Mouse (Mus musculus): ENCODE data around the gene Kpna7. TPM values are rescaled to one million over a fixed set of nuclear protein-coding genes. Genes with fewer than 3 reads are reported as not detected.
"Not testable (repeated sequence)": the region's sequence is repeated elsewhere in the genome, so short reads cannot be mapped to it uniquely, and the experiment has no call there.

The Kpna7 gene
- not detected in 2 replicates for polyA plus RNA-seq (2014; fragmentation: Nextera tagmentation; extraction: Ambion mirVana)

- ATAC-seq (ENCODE audit: insufficient number of reproducible peaks, insufficient read depth, low FRiP score, low read depth), result peak; percentile 96
- Histone ChIP-seq H3K9ac (ENCODE audit: low read length) (peak within 1 kb of the TSS; percentile 96), H3K27ac (replicated peaks in 1 of 2; ENCODE audit: control insufficient read depth in 1 of 2, insufficient read depth in 1 of 2, low read depth in 2 of 2, low read length in 2 of 2) (peak within 1 kb of the TSS; percentile 19 to 58), H3K4me1 (ENCODE audit: control insufficient read depth in 2 of 2, insufficient read depth in 2 of 2, low read length in 2 of 2) (peaks cover 0 to 7% of the 10 kb centered on the region in 2 experiments; a peak in 2 of 4 replicates), H3K4me2 (ENCODE audit: low read length) (peak within 1 kb of the TSS; percentile 91), H3K4me3 (ENCODE audit: control insufficient read depth in 1 of 2, insufficient read depth in 1 of 2, low read depth in 1 of 2, low read length in 2 of 2) (peak within 1 kb of the TSS; percentile 81 to 92), H3K27me3 (ENCODE audit: control insufficient read depth, insufficient read depth, low read length) (no peaks in the 10 kb centered on the region), H3K9me3 (ENCODE audit: control insufficient read depth, low read length) (no peaks in the 10 kb centered on the region), H3K36me3 (ENCODE audit: control insufficient read depth, insufficient read depth, low read length) (no peaks in the 10 kb centered on the region)
- under 1% methylated on average over 54 of the region's 54 CpGs for WGBS
These were observed at the start of gene Kpna7, which contains the start of gene Arpc1a for GRCm38 (mm10) chr5:145083632-145084451. Kpna7 (minus strand) TSS chr5:145084030. Arpc1a (plus strand) TSS chr5:145083830.

GRCm38 (mm10) chr5:145133275-145133674 lies 49.4 kb upstream of the Kpna7 start:
- not testable (repeated sequence) for H3K4me1 ChIP-seq (ENCODE audit: control insufficient read depth in 2 of 2, insufficient read depth in 2 of 2, low read length in 2 of 2); ATAC-seq (ENCODE audit: insufficient number of reproducible peaks, insufficient read depth, low FRiP score, low read depth); H3K9me3 ChIP-seq (ENCODE audit: control insufficient read depth, low read length); H3K27ac ChIP-seq (replicated peaks in 1 of 2; ENCODE audit: control insufficient read depth in 1 of 2, insufficient read depth in 1 of 2, low read depth in 2 of 2, low read length in 2 of 2); H3K4me2 ChIP-seq (ENCODE audit: low read length); H3K27me3 ChIP-seq (ENCODE audit: control insufficient read depth, insufficient read depth, low read length); H3K4me3 ChIP-seq (ENCODE audit: control insufficient read depth in 1 of 2, insufficient read depth in 1 of 2, low read depth in 1 of 2, low read length in 2 of 2); H3K9ac ChIP-seq (ENCODE audit: low read length)
- 85% methylated on average over 6 of the region's 6 CpGs for WGBS
- H3K36me3 ChIP-seq (ENCODE audit: control insufficient read depth, insufficient read depth, low read length), result peaks cover 87% of the 10 kb centered on the region

GRCm38 (mm10) chr5:145130995-145131394 lies 47.2 kb upstream of the Kpna7 start:
- no peak for ATAC-seq (ENCODE audit: insufficient number of reproducible peaks, insufficient read depth, low FRiP score, low read depth)

GRCm38 (mm10) chr5:145130191-145130590 lies 46.4 kb upstream of the Kpna7 start:
- H3K9ac ChIP-seq (ENCODE audit: low read length), result no peak overlapping the region
- 72% methylated on average over 11 of the region's 11 CpGs for WGBS
- H3K27ac ChIP-seq (replicated peaks in 1 of 2; ENCODE audit: control insufficient read depth in 1 of 2, insufficient read depth in 1 of 2, low read depth in 2 of 2, low read length in 2 of 2), result no peak overlapping the region
- no peak overlapping the region for H3K4me2 ChIP-seq (ENCODE audit: low read length)
- no peaks in the 10 kb centered on the region for H3K27me3 ChIP-seq (ENCODE audit: control insufficient read depth, insufficient read depth, low read length)
- ATAC-seq (ENCODE audit: insufficient number of reproducible peaks, insufficient read depth, low FRiP score, low read depth), result no peak
- H3K9me3 ChIP-seq (ENCODE audit: control insufficient read depth, low read length), result no peaks in the 10 kb centered on the region
- H3K4me3 ChIP-seq (ENCODE audit: control insufficient read depth in 1 of 2, insufficient read depth in 1 of 2, low read depth in 1 of 2, low read length in 2 of 2), result no peak overlapping the region
- no peaks in the 10 kb centered on the region for H3K4me1 ChIP-seq (ENCODE audit: control insufficient read depth in 2 of 2, insufficient read depth in 2 of 2, low read length in 2 of 2)
- H3K36me3 ChIP-seq (ENCODE audit: control insufficient read depth, insufficient read depth, low read length), result peaks cover 96% of the 10 kb centered on the region

More at GRCm38 (mm10) chr5:145130995-145131394, 47.2 kb upstream of the Kpna7 start:
- no peak overlapping the region for H3K9ac ChIP-seq (ENCODE audit: low read length)
- H3K36me3 ChIP-seq (ENCODE audit: control insufficient read depth, insufficient read depth, low read length), result peaks cover 96% of the 10 kb centered on the region
- H3K27me3 ChIP-seq (ENCODE audit: control insufficient read depth, insufficient read depth, low read length), result no peaks in the 10 kb centered on the region
- no peak overlapping the region for H3K4me2 ChIP-seq (ENCODE audit: low read length)
- 82% methylated on average over 3 of the region's 3 CpGs for WGBS
- H3K4me3 ChIP-seq (ENCODE audit: control insufficient read depth in 1 of 2, insufficient read depth in 1 of 2, low read depth in 1 of 2, low read length in 2 of 2), result no peak overlapping the region
- H3K4me1 ChIP-seq (ENCODE audit: control insufficient read depth in 2 of 2, insufficient read depth in 2 of 2, low read length in 2 of 2), result no peaks in the 10 kb centered on the region
- no peak overlapping the region for H3K27ac ChIP-seq (replicated peaks in 1 of 2; ENCODE audit: control insufficient read depth in 1 of 2, insufficient read depth in 1 of 2, low read depth in 2 of 2, low read length in 2 of 2)
- H3K9me3 ChIP-seq (ENCODE audit: control insufficient read depth, low read length), result no peaks in the 10 kb centered on the region

GRCm38 (mm10) chr5:145129773-145130172 lies 45.9 kb upstream of the Kpna7 start:
- not testable (repeated sequence) for H3K9ac ChIP-seq (ENCODE audit: low read length); ATAC-seq (ENCODE audit: insufficient number of reproducible peaks, insufficient read depth, low FRiP score, low read depth); H3K9me3 ChIP-seq (ENCODE audit: control insufficient read depth, low read length); H3K4me2 ChIP-seq (ENCODE audit: low read length); H3K27ac ChIP-seq (replicated peaks in 1 of 2; ENCODE audit: control insufficient read depth in 1 of 2, insufficient read depth in 1 of 2, low read depth in 2 of 2, low read length in 2 of 2); H3K4me1 ChIP-seq (ENCODE audit: control insufficient read depth in 2 of 2, insufficient read depth in 2 of 2, low read length in 2 of 2); H3K27me3 ChIP-seq (ENCODE audit: control insufficient read depth, insufficient read depth, low read length); H3K4me3 ChIP-seq (ENCODE audit: control insufficient read depth in 1 of 2, insufficient read depth in 1 of 2, low read depth in 1 of 2, low read length in 2 of 2)
- 82% methylated on average over 6 of the region's 6 CpGs for WGBS
- H3K36me3 ChIP-seq (ENCODE audit: control insufficient read depth, insufficient read depth, low read length), result peaks cover 96% of the 10 kb centered on the region

GRCm38 (mm10) chr5:145129124-145129523 lies 45.3 kb upstream of the Kpna7 start:
- no peak for ATAC-seq (ENCODE audit: insufficient number of reproducible peaks, insufficient read depth, low FRiP score, low read depth)
- H3K4me2 ChIP-seq (ENCODE audit: low read length), result no peak overlapping the region
- no peaks in the 10 kb centered on the region for H3K9me3 ChIP-seq (ENCODE audit: control insufficient read depth, low read length)
- no peaks in the 10 kb centered on the region for H3K4me1 ChIP-seq (ENCODE audit: control insufficient read depth in 2 of 2, insufficient read depth in 2 of 2, low read length in 2 of 2)
- H3K36me3 ChIP-seq (ENCODE audit: control insufficient read depth, insufficient read depth, low read length), result peaks cover 96% of the 10 kb centered on the region
- no peaks in the 10 kb centered on the region for H3K27me3 ChIP-seq (ENCODE audit: control insufficient read depth, insufficient read depth, low read length)
- 0 out of 4 replicates have a peak overlapping the region, but pooled peaks of 1 of the 2 experiments have one; percentile 11 for H3K27ac ChIP-seq (replicated peaks in 1 of 2; ENCODE audit: control insufficient read depth in 1 of 2, insufficient read depth in 1 of 2, low read depth in 2 of 2, low read length in 2 of 2)
- WGBS, result 83% methylated on average over 4 of the region's 4 CpGs
- no peak overlapping the region for H3K4me3 ChIP-seq (ENCODE audit: control insufficient read depth in 1 of 2, insufficient read depth in 1 of 2, low read depth in 1 of 2, low read length in 2 of 2)
- no peak overlapping the region for H3K9ac ChIP-seq (ENCODE audit: low read length)

GRCm38 (mm10) chr5:145126580-145126979 lies 42.8 kb upstream of the Kpna7 start:
- 0 out of 4 replicates have a peak, but pooled peaks cover 0 to under 1% of the 10 kb centered on the region in 2 experiments for H3K4me1 ChIP-seq (ENCODE audit: control insufficient read depth in 2 of 2, insufficient read depth in 2 of 2, low read length in 2 of 2)
- H3K9me3 ChIP-seq (ENCODE audit: control insufficient read depth, low read length), result no peaks in the 10 kb centered on the region
- H3K27ac ChIP-seq (replicated peaks in 1 of 2; ENCODE audit: control insufficient read depth in 1 of 2, insufficient read depth in 1 of 2, low read depth in 2 of 2, low read length in 2 of 2), result no peak overlapping the region
- peaks cover 96% of the 10 kb centered on the region for H3K36me3 ChIP-seq (ENCODE audit: control insufficient read depth, insufficient read depth, low read length)
- WGBS, result 94% methylated on average over 9 of the region's 9 CpGs
- no peak overlapping the region for H3K9ac ChIP-seq (ENCODE audit: low read length)
- H3K4me2 ChIP-seq (ENCODE audit: low read length), result no peak overlapping the region
- no peak overlapping the region for H3K4me3 ChIP-seq (ENCODE audit: control insufficient read depth in 1 of 2, insufficient read depth in 1 of 2, low read depth in 1 of 2, low read length in 2 of 2)
- no peaks in the 10 kb centered on the region for H3K27me3 ChIP-seq (ENCODE audit: control insufficient read depth, insufficient read depth, low read length)
- no peak for ATAC-seq (ENCODE audit: insufficient number of reproducible peaks, insufficient read depth, low FRiP score, low read depth)
